Mouse (Mus musculus) urinary bladder, adult 18-20 months (tissue): ENCODE data around the gene Nav3.
"Not testable (repeated sequence)": the region's sequence is repeated elsewhere in the genome, so short reads cannot be mapped to it uniquely, and the experiment has no call there.

Experiments
- DNase-seq, 2 experiments: peaks; one replicate each; pipeline ENCODE4 v3.0.0; 2022; ENCODE audit warnings: low spot score in 2 of 2, mixed read lengths in 2 of 2

Nav3 gene

GRCm38 (mm10) chr10:110383506-110384229 is 72.3 kb downstream of the Nav3 start:
- DNase-seq = not testable (repeated sequence)

- DNase-seq = no peak
Observed at GRCm38 (mm10) chr10:110380792-110381191, 75.2 kb downstream of the Nav3 start.

- no peak for DNase-seq
Observed at GRCm38 (mm10) chr10:110372724-110373455, 83.1 kb downstream of the Nav3 start.

GRCm38 (mm10) chr10:110352148-110352547 is 103.9 kb downstream of the Nav3 start:
- no peak for DNase-seq

GRCm38 (mm10) chr10:110330030-110330429 is 126.0 kb downstream of the Nav3 start:
- no peak for DNase-seq

GRCm38 (mm10) chr10:110329629-110330028 is 126.4 kb downstream of the Nav3 start:
- no peak for DNase-seq

- DNase-seq = no peak
Observed at GRCm38 (mm10) chr10:110322082-110322632, 133.8 kb downstream of the Nav3 start.

GRCm38 (mm10) chr10:110317275-110317674 is 138.7 kb downstream of the Nav3 start:
- no peak for DNase-seq

GRCm38 (mm10) chr10:110314525-110314924 is 141.5 kb downstream of the Nav3 start:
- DNase-seq = no peak

GRCm38 (mm10) chr10:110313959-110314358 is 142.0 kb downstream of the Nav3 start:
- DNase-seq = no peak

GRCm38 (mm10) chr10:110309511-110309910 is 146.5 kb downstream of the Nav3 start:
- no peak for DNase-seq

GRCm38 (mm10) chr10:110305609-110306008 is 150.4 kb downstream of the Nav3 start:
- DNase-seq = no peak

- DNase-seq = no peak
Observed at GRCm38 (mm10) chr10:110290016-110290623, 165.9 kb downstream of the Nav3 start.

GRCm38 (mm10) chr10:110283879-110284278 is 172.1 kb downstream of the Nav3 start:
- no peak for DNase-seq

- no peak for DNase-seq
Observed at GRCm38 (mm10) chr10:110272818-110273217, 183.2 kb downstream of the Nav3 start.

GRCm38 (mm10) chr10:110270561-110270960 is 185.4 kb downstream of the Nav3 start:
- no peak for DNase-seq

GRCm38 (mm10) chr10:110242128-110242561 is 213.9 kb downstream of the Nav3 start:
- DNase-seq = no peak

- no peak for DNase-seq
Observed at GRCm38 (mm10) chr10:110240667-110241066, 215.3 kb downstream of the Nav3 start.

GRCm38 (mm10) chr10:110233307-110233930 is 222.6 kb downstream of the Nav3 start:
- DNase-seq = no peak

GRCm38 (mm10) chr10:110206411-110206810 is 249.6 kb downstream of the Nav3 start:
- no peak for DNase-seq

- no peak for DNase-seq
Observed at GRCm38 (mm10) chr10:110204121-110204697, 251.8 kb downstream of the Nav3 start.
